Mouse (Mus musculus): ENCODE results near the gene Ces2b. TPM values are rescaled to one million over a fixed set of nuclear protein-coding genes. Genes with fewer than 3 reads are reported as not detected.
"Not testable (repeated sequence)": the region's sequence is repeated elsewhere in the genome, so short reads cannot be mapped to it uniquely, and the experiment has no call there.

Ces2b gene
- polyA plus RNA-seq, 1 experiment = not detected

DNA sequence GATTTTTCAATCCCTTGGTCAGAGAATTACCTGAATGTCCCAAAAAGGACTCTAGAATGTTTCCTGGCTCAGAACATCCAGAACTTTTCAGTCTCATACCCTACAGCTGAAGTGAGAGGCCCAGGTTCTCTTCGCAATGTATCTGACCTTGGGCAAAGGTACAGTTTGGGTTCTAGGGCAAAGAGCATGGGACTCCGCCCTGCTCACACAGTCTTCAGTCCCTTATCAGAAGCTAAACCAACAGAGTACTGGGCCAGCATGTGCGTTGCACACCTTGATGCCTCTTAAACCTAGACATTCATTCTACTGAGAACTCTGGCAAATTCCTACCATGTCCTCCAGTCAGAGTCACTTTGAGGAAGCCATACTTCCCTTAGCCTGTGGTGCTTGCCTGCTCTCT lies 21.9 kb upstream of the Ces2b start:
- no peak for DNase-seq
- no peaks in the 10 kb centered on the region for H3K27me3 ChIP-seq (ENCODE audit: control insufficient read depth, insufficient read depth, low read length)
- no peak overlapping the region for H3K27ac ChIP-seq (ENCODE audit: insufficient read depth, low read length)
- WGBS = 92% methylated on average over 3 of the region's 3 CpGs
- peaks cover 10% of the 10 kb centered on the region for H3K4me1 ChIP-seq (ENCODE audit: control insufficient read depth, insufficient read depth, low read length)
- H3K4me3 ChIP-seq (replicated peaks; ENCODE audit: insufficient read depth, low read depth, low read length) = no peak overlapping the region
- TF ChIP-seq CTCF (IDR thresholded peaks at IDR 0.05; ENCODE audit: borderline replicate concordance, insufficient read depth, low read depth, low read length) = no peak
- no peak for TF ChIP-seq POLR2A (IDR thresholded peaks at IDR 0.05; ENCODE audit: borderline replicate concordance, insufficient read depth, low read length)

DNA sequence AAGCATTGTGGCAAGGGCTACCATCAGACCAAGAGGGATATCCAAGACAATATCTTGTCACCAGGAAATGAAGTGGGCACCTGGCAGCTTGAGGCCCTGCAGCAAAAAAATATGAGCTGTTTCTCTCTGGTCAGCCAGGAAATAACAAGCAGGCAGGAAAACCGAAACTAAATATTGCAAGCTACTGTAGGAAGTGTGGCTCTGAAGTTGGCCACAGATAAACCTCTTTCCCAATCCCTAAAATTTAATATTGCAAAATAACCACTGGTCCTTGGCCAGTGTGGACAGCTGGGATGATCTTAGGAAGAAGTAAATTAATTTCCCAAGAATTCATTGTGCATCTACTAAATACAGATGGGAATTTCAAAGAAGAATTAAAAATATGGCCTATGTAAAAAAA lies 4.5 kb upstream of the Ces2b start:
- no peak for DNase-seq
- TF ChIP-seq CTCF (IDR thresholded peaks at IDR 0.05; ENCODE audit: borderline replicate concordance, insufficient read depth, low read depth, low read length) = no peak
- no peak for TF ChIP-seq POLR2A (IDR thresholded peaks at IDR 0.05; ENCODE audit: borderline replicate concordance, insufficient read depth, low read length)
- Histone ChIP-seq H3K4me3 (replicated peaks; ENCODE audit: insufficient read depth, low read depth, low read length) (no peak overlapping the region), H3K4me1 (ENCODE audit: control insufficient read depth, insufficient read depth, low read length) (no peaks in the 10 kb centered on the region), H3K27me3 (ENCODE audit: control insufficient read depth, insufficient read depth, low read length) (no peaks in the 10 kb centered on the region), H3K27ac (ENCODE audit: insufficient read depth, low read length) (no peak overlapping the region)
- 82% methylated on average over 1 of the region's 1 CpGs for WGBS

DNA sequence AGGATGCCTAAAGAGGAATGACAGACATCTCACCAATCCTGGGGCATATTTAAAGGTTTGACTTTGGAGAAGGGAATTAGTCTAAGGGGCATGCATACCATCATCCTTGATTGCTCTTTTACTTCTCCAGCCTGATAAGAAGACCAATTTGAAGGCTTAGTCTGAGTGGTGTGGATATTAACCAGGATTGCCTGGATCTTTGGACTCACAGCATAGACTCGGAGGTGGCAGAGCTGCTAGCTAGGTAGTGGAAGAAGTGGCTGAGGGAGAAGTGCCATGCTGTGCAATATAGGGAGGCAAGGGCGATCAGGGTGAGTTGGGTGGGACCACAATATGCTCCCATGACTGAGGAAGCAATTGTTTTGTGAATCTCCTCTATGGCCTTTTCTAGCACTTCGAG lies 3.2 kb upstream of the Ces2b start:
- 74% methylated on average over 3 of the region's 3 CpGs for WGBS
- Histone ChIP-seq H3K4me1 (ENCODE audit: control insufficient read depth, insufficient read depth, low read length) (no peaks in the 10 kb centered on the region), H3K27me3 (ENCODE audit: control insufficient read depth, insufficient read depth, low read length) (no peaks in the 10 kb centered on the region), H3K4me3 (replicated peaks; ENCODE audit: insufficient read depth, low read depth, low read length) (no peak overlapping the region), H3K27ac (ENCODE audit: insufficient read depth, low read length) (no peak overlapping the region)
- no peak for TF ChIP-seq CTCF (IDR thresholded peaks at IDR 0.05; ENCODE audit: borderline replicate concordance, insufficient read depth, low read depth, low read length)
- TF ChIP-seq POLR2A (IDR thresholded peaks at IDR 0.05; ENCODE audit: borderline replicate concordance, insufficient read depth, low read length) = no peak
- DNase-seq = no peak

DNA sequence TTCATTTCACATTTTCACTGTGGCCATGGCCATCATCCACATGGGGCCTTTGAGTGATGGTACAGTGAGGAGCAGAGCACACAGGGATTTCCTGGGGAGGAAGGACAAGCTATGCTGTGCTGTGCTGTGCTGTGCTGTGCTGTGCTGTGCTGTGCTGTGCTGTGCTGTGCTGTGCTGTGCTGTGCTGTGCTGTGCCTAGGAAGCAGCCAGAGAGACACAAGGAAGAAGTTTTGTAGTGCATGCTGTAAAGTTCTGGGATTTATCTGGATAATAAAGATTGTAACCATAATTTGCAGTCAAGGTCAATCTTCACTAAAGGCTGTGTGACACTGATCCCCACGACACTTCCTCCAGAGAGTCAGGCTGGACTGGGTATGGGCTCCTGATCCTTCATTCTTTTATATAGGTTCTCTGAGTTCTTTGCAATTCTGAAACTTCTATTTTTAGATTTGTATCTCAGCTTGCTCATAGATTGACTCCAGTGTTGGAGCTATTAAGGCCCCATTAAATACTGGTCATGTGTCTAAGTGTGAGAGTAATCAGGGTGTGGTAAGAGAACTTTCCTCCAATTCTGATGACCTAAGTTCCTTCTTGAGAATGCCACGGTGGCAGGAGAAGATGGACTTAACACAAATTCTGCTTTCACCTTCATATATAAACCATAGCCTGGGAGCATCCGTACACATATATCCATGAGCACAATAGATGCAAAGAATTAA lies 10.1 kb downstream of the Ces2b start:
- H3K27me3 ChIP-seq (ENCODE audit: control insufficient read depth, insufficient read depth, low read length) = no peaks in the 10 kb centered on the region
- no peak overlapping the region for H3K4me3 ChIP-seq (replicated peaks; ENCODE audit: insufficient read depth, low read depth, low read length)
- H3K27ac ChIP-seq (ENCODE audit: insufficient read depth, low read length) = no peak overlapping the region
- DNase-seq = no peak
- H3K4me1 ChIP-seq (ENCODE audit: control insufficient read depth, insufficient read depth, low read length) = no peaks in the 10 kb centered on the region
- TF ChIP-seq POLR2A (IDR thresholded peaks at IDR 0.05; ENCODE audit: borderline replicate concordance, insufficient read depth, low read length) = no peak
- no peak for TF ChIP-seq CTCF (IDR thresholded peaks at IDR 0.05; ENCODE audit: borderline replicate concordance, insufficient read depth, low read depth, low read length)
- WGBS = 90% methylated on average over 3 of the region's 3 CpGs

DNA sequence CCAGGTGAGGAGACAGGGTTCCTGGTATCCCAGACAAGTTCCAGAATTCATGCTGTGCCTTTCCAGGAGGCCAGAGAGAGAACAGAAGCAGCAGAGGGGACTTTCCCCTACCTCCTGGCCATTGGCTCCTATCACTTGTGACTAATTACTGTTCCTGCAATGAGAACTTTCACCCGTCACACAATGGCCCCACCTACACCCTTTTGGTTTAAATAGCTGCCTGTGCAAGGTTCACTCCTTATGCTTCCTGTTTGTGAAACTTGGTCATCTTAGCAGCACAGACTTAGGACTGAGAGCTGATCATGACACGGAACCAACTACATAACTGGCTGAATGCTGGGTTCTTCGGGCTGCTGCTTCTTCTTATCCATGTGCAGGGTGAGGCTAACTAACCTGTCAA lies 15.5 kb downstream of the Ces2b start, which contains the start of gene Ces2c:
TSS of gene Ces2c (plus strand) at position 238 of the 400 bp plus-strand sequence.
- WGBS = 92% methylated on average over 3 of the region's 3 CpGs
- Histone ChIP-seq H3K27ac (ENCODE audit: insufficient read depth, low read length) (no peak within 1 kb of the TSS), H3K27me3 (ENCODE audit: control insufficient read depth, insufficient read depth, low read length) (no peaks in the 10 kb centered on the region), H3K4me1 (ENCODE audit: control insufficient read depth, insufficient read depth, low read length) (no peaks in the 10 kb centered on the region), H3K4me3 (replicated peaks; ENCODE audit: insufficient read depth, low read depth, low read length) (no peak within 1 kb of the TSS)
- DNase-seq = no peak
- no peak for TF ChIP-seq POLR2A (IDR thresholded peaks at IDR 0.05; ENCODE audit: borderline replicate concordance, insufficient read depth, low read length)
- no peak for TF ChIP-seq CTCF (IDR thresholded peaks at IDR 0.05; ENCODE audit: borderline replicate concordance, insufficient read depth, low read depth, low read length)

DNA sequence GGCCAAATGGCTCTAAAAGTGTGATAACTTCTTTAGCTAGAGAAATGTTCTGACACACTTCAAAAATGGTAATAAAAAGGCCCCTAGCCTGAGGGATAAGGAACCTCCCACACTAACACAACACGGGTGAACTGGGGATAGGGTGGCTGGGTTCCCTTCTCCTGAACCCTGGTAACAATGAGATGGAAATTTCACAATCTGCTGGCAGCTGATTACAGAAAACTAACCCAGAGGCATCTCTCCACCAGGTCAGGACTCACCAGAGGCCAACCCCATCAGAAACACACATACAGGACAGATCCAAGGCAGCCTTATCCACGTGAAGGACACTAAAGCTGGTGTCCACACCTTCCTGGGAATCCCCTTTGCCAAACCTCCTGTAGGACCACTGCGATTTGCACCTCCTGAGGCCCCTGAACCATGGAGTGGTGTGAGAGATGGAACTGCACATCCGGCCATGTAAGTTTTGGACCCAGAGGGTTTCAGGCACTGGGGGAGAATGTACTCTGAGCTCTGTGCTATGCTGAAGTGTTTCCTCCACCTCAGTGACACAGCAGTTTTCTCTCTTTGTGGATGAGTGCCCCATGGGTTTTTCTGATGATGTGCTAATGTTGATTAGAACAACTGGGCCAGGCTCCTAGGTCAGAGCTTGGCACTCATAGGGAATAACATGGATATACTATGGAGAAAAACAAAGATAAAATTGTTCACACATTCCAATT lies 16.5 kb downstream of the Ces2b start:
- Histone ChIP-seq H3K4me3 (replicated peaks; ENCODE audit: insufficient read depth, low read depth, low read length) (no peak overlapping the region), H3K27me3 (ENCODE audit: control insufficient read depth, insufficient read depth, low read length) (no peaks in the 10 kb centered on the region), H3K27ac (ENCODE audit: insufficient read depth, low read length) (no peak overlapping the region), H3K4me1 (ENCODE audit: control insufficient read depth, insufficient read depth, low read length) (no peaks in the 10 kb centered on the region)
- 78% methylated on average over 4 of the region's 4 CpGs for WGBS
- DNase-seq = no peak
- TF ChIP-seq POLR2A (IDR thresholded peaks at IDR 0.05; ENCODE audit: borderline replicate concordance, insufficient read depth, low read length) = no peak
- no peak for TF ChIP-seq CTCF (IDR thresholded peaks at IDR 0.05; ENCODE audit: borderline replicate concordance, insufficient read depth, low read depth, low read length)

DNA sequence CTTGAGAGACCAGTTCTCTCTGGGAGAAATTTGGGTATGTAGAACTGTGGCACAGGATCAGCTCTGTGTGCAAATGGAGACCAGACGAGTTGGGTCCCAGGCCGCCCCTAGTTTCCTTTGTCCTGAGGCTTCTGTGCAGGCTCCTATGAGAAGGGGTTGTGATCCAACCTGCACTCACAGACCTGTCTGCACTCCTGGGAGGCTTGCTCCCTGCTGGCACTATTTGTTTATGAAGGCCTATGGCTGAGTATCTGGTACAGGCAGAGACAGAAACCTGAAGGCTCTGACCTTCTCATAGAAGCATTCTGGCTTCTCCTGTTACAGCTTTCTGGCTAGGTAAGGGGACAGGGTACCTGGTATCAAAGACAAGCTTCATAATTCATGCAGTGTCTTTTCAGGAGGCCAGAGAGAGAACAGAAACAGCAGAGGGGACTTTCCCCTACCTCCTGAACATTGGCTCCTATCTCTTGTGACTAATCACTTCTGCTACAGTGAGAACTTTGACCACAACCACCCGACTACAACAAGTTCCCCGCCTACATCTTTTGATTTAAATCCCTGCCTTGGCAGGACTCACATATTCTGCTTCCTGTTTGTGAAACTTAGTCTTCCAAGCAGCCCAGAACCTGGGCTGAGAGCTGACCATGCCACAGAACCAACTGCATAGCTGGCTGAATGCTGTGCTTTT lies 35.6 kb downstream of the Ces2b start:
- H3K27me3 ChIP-seq (ENCODE audit: control insufficient read depth, insufficient read depth, low read length); DNase-seq; H3K27ac ChIP-seq (ENCODE audit: insufficient read depth, low read length); H3K4me1 ChIP-seq (ENCODE audit: control insufficient read depth, insufficient read depth, low read length); H3K4me3 ChIP-seq (replicated peaks; ENCODE audit: insufficient read depth, low read depth, low read length): not testable (repeated sequence)
- no CpG with 5 or more reads among the region's 4 CpGs for WGBS

DNA sequence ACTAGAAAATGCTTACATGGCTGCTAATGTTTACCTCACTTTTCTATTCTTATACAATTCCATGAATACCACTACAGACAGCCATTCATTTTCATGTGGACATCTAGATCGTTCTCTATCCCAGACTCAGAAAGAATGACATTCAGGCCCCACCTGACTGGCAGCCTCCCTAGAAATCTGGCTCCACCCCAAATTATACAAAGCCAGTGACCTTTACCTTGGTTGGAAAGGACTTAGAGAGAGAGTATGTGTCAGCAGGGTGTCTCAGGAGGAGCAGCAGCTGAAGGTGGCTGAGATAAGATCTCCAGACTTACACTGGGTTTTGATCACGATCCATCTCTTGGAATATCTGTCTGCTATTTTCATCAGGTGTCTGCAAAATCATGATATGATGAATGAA lies 37.5 kb downstream of the Ces2b start:
- H3K4me1 ChIP-seq (ENCODE audit: control insufficient read depth, insufficient read depth, low read length); H3K27ac ChIP-seq (ENCODE audit: insufficient read depth, low read length); H3K27me3 ChIP-seq (ENCODE audit: control insufficient read depth, insufficient read depth, low read length); DNase-seq; H3K4me3 ChIP-seq (replicated peaks; ENCODE audit: insufficient read depth, low read depth, low read length): not testable (repeated sequence)
- no CpG with 5 or more reads among the region's 2 CpGs for WGBS

DNA sequence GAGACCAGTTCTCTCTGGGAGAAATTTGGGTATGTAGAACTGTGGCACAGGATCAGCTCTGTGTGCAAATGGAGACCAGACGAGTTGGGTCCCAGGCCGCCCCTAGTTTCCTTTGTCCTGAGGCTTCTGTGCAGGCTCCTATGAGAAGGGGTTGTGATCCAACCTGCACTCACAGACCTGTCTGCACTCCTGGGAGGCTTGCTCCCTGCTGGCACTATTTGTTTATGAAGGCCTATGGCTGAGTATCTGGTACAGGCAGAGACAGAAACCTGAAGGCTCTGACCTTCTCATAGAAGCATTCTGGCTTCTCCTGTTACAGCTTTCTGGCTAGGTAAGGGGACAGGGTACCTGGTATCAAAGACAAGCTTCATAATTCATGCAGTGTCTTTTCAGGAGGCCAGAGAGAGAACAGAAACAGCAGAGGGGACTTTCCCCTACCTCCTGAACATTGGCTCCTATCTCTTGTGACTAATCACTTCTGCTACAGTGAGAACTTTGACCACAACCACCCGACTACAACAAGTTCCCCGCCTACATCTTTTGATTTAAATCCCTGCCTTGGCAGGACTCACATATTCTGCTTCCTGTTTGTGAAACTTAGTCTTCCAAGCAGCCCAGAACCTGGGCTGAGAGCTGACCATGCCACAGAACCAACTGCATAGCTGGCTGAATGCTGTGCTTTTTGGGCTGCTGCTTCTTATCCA lies 55.0 kb downstream of the Ces2b start:
- H3K4me1 ChIP-seq (ENCODE audit: control insufficient read depth, insufficient read depth, low read length); H3K27ac ChIP-seq (ENCODE audit: insufficient read depth, low read length); H3K27me3 ChIP-seq (ENCODE audit: control insufficient read depth, insufficient read depth, low read length); DNase-seq; H3K4me3 ChIP-seq (replicated peaks; ENCODE audit: insufficient read depth, low read depth, low read length): not testable (repeated sequence)
- no CpG with 5 or more reads among the region's 4 CpGs for WGBS

Data from cerebellum, adult 2 months (tissue).